Mouse (Mus musculus) right cerebral cortex, postnatal 14 days (tissue): Measurements from ENCODE around the gene Lmbrd1.
"Not testable (repeated sequence)": the region's sequence is repeated elsewhere in the genome, so short reads cannot be mapped to it uniquely, and the experiment has no call there.

ENCODE experiments used
- DNase-seq: peaks from one replicate; pipeline ENCODE4 v3.0.0; 2022

The Lmbrd1 gene

DNA sequence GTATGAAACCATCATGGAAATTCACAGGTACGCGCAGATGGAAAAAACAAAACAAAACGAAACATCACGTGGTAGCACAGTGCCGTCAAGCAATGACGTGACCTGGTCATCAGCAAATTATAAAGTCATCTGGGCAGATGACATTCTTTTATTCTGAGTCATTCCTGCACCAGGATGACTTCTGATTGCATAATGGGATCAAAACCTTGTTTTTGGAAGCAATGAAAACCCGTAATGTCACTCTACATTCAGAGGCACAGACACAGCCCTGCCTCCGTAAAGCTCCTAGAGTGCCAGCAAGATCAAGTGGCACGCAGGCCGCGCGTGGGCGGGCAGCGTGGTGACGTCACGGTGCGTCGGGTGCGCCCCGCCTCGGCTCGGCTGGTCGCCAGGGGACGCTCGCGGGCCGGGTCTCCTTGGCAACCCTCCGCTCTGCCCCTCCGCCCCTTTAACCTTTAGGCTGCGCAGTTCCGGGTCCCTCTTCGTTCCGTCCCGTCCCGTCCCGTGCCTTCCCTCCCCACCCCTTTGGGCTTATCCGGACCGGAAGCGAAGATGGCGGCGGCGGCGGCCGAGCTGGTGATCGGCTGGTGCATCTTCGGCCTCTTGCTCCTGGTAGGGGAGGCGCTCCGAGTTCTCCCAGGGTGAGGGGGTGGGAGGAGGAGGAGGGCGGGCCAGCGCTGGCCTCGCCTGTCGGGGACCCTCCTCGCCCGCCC, at the start of gene Lmbrd1:
Lmbrd1 (plus strand) TSS at position 426 of the 713 bp plus-strand sequence.
- DNase-seq: peak; percentile 97

DNA sequence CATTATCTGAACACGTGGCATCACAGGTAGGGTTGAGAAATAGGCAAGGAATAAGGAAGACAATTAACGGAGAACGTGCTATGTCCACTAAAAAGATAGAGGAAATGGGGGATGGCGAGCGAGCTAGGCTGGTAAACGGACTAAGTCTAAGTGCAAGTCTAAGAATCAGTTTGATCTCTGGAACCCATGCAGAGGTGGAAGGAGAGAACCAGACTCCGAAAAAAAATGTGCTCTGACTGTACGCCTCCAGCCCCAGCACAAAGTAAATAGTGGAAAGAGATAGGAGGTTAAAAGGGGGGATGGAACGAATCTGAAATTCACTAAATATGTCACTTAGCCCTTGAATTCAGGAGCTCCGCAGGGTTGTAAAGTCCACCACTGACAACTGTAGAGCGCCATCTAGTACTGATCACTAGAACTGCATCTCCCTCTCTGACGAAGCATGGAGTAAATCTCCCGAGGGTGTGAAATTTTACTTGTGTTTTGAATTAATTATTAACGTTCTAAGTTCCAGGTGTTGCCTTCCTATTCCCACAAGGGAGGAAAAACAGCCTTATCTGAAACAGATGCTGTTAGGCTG, 44.8 kb upstream of the Lmbrd1 start:
- no peak for DNase-seq

DNA sequence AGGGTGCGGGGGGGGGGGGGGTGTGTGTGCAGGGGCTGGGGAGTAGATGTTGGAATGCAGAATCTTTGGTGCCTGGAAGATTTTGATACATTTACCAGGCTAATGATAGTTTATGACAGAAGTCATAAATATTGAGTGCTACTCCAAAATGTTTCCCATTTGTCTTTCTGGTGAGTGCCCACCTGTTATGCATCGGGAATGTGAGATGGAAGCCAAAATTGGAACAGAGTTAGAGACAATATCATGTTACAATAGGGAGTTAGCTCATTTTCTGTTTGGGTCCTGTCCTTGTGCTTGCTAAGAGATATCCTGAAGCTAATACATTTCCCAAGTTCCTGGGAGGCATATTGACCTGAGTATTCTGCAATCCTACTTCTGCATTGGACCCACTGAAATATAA, 28.3 kb upstream of the Lmbrd1 start:
- DNase-seq: no peak

DNA sequence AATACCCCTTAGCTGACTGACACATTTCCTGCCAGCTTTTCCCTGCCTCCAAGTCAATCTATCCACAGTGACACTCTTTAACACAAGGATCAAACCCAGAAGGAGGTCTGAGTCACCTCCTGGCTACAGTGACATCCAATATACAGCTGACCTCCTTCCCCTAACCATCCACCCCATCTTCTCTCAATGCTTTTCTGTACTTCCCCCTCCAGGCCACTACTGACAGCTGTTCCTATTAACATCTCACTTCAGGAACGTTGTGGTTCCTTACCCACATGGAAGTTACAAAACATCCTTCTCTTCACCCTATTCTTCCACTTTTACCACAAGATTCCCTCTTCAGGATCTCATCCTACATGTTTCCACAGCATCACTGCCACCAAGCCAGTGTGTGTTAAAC, 18.5 kb upstream of the Lmbrd1 start:
- DNase-seq: no peak

DNA sequence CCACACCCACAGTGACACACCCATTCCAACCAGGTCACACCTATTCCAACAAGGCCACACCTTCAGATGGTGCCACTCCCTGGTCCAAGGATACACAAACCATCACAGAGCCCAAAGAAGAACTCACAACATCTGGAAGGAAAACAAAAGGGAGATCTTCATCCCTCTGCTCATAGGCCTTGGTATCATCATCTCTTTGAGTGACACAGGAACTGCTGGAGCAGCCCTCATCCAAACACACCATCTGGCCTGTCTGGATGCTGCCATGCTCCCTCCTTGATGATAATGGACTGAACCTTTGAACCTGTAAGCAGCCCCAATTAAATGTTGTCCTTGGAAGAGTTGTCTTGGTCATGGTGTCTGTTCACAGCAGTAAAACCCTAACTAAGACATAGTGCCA, 17.8 kb upstream of the Lmbrd1 start:
- not testable (repeated sequence) for DNase-seq

DNA sequence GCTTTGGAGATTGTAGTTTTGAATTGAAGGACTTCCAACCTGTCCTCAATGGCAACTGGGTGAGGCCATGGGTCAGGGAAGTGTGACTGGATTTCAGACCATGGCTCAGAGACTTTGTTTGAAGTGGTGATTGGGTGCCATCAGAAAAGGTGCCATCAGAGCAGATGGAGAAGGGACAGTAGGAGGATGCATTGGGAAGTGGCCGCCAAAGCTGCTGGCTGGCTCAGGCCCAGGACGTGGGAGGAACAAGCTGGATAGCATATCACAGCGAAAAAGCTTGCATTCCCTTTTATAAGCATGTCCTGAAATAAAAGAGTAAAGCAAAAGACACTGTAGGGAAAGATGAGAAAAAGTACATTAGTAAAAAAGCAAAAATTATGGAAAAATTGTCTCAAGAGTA, 16.9 kb upstream of the Lmbrd1 start:
- peak; percentile 88 for DNase-seq

DNA sequence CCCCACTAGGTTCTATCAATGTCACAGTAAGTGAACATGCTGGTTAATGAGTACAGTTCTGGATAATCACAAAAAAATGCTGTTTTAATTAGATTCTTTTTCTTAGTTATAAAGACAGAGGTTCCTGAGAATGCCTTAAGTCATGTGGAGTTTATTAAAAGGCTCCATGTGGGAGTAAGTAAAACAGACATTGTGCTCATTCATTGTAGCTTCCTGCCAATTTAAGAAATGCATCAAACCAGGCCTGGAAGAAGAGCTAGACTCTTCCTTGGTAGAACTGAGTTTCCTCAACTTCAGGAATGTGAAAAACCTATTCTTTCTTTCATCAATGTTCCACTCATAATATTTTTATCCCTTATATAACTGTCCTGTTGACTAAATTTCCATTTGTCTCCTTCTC, 14.3 kb upstream of the Lmbrd1 start:
- no peak for DNase-seq

DNA sequence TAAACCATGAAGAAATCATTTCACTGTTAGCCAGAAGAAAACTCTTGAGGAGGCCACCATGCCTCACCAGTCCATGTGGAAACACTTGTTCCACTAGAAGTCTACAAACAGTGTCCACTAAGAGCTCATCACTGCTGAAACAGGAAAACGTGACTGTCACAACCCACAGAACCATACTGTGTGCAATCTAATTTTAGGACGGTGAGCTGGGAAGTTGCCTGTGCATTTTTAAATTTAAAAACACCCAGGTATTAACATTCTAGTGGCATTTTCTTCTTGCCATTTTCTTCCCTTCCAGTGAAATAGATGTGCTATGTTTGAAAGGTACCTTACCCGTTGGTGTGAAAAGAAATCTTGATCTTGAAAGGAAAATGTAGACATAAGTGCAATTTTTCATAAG, 5.2 kb upstream of the Lmbrd1 start:
- no peak for DNase-seq

DNA sequence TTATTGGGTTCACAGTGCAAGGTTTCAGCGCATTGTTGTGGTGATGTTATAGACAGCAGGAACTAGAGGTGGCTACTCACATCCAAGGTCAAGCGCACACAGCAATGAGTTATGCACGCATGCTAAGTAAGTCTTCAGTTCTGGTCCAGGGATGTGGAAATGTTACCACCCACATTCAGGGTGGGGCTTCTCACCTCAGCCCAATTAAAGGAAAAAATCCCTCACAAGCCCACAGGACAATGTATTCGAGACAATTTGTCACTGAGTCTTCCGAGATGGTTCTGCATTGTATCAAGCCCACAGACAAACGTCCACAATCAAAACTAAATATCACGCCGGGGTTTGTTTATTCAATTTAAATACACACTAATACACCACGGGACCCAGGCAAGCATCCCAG, 724 bp upstream of the Lmbrd1 start:
- no peak for DNase-seq

DNA sequence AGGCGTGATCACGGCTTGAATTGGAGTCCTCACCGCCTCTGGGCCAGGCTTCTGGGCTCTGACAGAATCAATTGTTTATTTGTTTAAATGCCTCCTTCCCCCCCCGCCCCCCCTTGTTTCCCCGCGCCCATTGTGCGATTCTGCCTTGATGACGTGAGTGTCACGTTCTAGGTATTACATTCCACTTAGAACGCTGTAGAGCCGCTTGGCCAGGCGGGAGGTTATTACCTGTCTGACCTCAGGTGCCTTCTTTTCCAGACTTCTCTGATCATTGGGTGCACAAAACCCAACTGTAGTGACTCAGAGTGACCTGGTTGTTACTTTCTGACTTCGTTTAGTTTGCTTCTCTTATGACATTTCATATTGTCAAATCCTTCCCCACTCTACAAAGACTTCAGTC, 641 bp downstream of the Lmbrd1 start:
- no peak for DNase-seq

DNA sequence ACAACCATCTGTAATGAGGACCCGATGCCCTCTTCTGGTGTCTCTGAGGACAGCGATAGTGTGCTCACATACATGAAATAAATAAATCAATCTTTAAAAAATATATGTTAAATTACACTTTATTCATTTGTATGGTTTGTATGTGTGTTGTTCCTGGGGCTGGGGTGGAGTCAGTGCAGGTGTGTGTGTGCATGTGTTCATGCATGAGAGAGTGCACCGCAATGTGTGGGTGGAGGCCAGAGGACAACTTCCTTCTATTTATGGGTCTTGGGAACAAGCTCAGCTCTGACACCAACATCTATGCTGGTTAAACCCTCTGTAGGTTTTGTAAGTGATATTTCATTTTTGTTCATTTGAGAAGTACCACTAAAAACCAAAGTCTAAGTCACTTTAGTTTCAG, 2.6 kb downstream of the Lmbrd1 start:
- no peak for DNase-seq

DNA sequence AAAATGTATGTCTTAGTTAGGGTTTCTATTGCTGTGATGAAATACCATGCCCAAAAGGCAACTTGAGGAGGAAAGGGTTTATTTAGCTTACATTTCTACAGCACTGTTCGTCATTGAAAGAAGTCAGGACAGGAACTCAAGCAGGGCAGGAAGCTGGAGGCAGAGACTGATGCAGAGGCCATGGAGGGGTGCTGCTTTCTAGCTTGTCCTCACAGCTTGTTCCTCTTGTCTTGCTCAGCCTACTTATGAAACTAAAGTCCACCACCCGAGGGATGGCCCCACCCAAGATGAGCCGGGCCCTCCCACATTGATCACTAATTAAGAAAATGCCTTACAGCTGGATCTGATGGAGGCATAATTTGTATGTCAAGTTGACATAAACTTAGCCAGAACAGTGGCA, 3.5 kb downstream of the Lmbrd1 start:
- no peak for DNase-seq

DNA sequence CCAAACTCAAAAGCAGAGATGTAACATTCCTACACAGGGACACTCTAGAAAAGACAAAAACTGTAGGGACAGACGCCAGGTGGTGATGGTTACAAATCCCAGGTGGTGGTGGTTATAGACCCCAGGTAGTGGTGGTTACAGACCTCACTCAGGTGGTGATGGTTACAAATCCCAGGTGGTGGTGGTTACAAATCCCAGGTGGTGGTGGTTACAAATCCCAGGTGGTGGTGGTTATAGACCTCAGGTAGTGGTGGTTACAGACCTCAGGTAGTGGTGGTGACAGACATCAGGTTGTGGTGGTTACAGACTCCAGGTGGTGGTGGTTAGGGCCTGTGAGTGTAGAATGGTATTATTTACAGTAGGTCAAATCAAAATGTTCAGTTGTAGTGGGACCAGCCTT, 5.5 kb downstream of the Lmbrd1 start:
- DNase-seq: no peak

DNA sequence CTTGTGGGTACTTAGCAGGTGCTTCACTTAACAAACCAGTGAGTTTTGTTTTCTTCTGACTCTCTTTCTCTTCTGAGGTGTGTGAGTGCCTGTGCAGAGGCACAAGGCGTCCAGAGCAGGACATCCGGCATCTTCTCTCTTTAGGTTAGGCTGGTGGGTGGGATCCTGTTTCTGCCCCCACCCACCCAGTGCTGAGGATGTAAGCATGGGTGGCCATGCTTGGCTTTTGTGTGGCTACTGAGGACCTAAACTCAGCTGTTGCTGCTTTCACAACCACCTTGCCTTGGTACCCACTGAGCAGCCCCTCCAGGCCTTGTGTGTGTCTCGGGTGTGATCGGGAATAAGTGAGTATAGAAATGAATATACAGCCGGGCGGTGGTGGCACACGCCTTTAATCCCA, 7.2 kb downstream of the Lmbrd1 start:
- DNase-seq: no peak

DNA sequence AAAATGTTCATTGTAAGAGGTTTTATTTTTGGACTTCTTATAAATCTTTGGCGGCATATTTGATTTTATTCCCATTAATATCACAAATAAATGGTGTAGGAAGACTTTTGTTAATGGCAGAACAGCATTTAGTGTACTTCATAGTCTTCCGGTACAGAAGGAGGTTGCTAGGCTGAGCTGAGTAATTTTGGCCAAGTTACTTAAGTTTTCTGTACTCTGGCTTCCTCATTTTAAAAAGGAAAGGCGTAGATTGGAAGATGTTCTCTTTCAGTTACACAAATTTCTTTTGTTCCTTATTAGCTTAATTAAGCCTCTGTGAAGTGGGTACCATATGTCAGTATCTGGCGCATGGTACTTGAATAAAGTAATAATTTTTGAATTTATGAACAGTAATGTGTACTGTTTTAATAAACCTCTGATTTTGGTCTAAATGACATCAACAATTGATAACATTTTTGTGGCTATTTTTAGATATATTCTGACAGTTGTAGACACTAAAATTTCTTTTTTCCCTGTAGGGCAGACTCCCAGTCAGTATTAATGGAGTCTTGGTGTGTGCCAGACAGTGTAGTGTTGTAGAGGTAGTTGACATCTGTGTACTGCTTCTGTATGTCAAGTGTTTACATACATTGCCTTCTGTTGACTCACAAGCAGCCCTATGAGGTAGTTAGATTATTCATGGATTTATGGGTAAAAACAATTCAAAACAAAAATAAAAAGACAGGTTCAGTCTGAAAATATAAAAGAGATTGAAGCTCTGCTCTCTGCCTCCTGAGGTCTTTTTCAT, 8.0 kb downstream of the Lmbrd1 start:
- DNase-seq: no peak

DNA sequence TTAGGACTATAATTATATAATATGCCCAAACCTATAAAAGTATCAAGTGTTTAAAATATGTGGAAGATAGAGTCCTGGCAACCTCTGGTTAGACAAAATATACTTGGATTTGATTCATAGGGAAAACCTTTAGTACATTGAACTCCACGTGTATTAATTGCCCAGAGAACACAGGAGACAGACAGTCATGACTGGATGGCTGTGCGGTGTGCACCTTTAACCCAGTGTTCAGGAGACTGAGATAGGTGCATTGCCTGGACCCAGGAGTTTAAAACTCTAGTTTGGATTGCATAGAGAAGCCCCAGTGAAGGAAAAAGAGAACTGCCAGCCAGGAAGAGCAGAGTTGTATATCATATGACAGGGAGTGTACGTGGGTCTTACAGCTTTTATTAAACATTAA, 19.2 kb downstream of the Lmbrd1 start:
- DNase-seq: no peak

DNA sequence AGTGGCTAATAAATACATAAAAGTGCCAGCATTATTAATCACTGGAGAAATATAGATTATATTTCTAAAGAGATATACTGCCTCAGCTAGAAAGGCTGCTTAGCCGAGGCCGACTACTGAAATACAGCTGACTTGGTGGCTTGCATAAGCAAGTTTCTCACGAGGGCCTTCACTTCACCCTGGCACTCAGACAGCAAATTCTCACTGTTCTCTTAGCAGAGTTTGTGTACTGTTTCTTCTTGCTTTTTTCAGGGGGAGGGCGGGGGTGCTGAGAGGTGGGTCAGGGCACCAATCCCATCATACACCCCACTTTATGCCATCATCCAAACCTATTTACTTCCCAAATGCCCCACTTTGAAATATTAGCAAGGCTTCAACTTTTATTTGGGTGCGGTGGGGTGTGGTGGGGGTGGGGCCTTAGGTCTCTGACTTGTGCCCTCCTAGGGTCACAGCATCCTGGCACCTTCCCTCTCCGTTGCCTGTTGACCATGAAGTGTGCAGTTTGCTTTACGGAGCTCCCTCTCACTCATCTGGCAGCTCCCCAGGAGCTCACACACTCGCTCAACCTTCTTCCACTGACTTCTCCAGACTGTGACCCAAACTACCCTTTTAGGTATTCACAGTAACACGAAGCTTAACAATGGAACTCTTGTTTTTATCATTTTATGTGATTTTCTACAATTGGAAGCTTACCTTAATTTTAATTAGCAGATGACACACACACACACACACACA, 19.9 kb downstream of the Lmbrd1 start:
- no peak for DNase-seq

DNA sequence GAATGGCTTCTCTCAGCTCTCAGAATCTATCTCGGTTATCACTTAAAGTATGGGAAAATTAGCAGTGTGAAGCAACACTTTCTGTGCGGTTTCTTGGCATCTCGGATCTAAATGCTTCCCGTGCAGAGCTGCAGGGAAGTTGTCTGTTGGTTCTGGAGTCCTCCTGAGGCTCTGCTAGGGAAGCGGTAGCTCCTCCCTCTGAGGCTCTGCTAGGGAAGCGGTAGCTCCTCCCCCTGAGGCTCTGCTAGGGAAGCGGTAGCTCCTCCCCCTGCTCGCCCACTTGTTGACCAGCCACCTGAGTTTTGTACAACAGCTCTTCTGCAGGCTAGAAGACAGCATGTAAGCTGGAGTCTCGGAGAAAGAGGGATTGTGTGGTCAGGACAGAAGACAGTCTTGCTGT, 20.9 kb downstream of the Lmbrd1 start:
- DNase-seq: no peak

DNA sequence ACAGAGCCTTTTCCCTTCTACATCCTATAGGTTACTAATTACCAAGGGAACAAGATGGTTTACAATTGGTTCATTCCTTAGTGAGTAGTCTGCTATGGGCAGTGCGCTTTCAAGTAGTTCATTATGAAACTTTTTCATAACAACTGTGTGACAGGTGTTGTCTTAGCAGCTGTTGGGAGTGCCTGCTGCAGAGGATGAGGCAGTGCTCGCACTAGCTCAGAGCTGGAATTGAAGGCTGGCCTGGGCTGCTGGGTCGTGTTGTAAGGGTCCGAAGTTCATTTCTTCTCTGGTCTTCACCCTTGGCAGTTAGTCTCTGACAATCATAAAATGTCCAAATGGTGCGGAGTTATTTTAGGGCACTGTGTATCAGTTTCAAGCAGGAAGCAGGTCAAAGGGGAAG, 21.8 kb downstream of the Lmbrd1 start:
- DNase-seq: no peak

DNA sequence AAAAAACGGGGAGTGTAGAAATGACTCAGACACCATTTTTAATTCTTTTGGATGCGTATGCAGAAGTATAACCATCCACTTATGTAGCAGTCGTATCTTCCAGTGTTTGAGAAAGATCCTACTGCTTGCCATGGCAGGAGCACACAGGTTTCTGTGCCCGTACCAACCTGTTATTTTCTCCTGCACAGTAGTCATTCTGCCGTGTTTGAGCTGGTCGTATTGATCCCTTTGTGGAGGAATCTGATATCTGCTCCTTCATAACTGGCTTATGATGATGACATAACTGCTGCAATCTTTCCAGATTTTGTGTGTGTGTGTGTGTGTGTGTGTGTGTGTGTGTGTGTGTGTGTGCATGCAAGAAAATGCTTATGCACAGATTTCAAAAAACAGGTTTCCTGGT, 25.4 kb downstream of the Lmbrd1 start:
- no peak for DNase-seq

DNA sequence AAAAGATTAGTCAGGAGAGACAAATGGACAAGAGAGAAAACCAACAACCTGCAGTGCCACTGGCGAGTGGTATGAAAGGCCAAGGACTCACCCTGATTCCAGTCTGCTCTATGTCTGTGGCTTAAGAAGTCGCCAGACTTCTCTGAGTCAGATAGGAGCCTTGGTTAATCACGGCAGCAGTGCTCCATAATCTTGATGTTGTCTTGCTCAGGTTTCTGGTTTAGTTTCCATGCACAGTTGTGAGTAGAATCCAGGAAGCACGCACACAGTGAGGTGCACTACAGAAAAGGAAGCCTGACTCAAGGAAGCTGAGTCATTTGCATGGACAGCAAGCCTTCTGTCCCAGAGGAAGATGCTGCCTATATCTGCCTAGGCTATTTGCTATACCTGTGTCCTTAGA, 37.9 kb downstream of the Lmbrd1 start:
- DNase-seq: no peak

DNA sequence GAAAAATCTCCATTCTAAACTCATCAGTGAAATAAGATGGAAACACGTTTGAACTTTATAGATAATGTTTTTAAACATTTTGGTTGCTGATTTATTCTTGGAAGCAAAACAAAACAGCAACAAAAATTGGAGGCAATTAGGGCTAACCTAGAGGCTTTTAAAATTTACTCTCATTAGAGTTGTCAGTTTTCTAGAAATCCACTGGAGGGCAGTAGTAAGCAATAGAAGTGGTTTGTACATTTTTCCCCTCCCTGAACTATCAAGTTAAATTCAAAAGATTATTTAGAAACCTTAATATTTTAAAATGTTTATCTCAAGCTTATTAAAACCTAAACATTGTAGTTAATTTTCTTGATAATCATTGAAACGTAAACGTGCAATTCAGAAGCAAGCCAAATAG, 41.2 kb downstream of the Lmbrd1 start:
- no peak for DNase-seq

DNA sequence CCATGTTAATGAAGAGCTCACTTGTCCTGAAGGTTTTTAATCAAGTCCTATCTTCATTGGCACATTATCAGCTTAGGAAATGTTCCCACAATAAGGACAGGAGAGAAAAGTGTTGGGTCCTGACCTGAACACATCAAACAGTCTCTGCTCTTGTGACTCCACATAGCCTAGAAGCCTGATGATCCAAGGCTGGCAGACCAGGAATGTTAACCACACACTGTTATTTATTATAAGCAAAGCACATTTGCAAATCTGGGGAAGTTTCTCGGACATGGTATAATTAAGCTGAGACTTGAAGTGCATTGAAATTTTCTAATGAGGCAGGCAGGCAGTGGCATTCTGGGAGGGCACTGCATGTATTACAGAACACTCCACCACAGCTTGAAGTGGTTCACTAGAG, 41.8 kb downstream of the Lmbrd1 start:
- DNase-seq: no peak

DNA sequence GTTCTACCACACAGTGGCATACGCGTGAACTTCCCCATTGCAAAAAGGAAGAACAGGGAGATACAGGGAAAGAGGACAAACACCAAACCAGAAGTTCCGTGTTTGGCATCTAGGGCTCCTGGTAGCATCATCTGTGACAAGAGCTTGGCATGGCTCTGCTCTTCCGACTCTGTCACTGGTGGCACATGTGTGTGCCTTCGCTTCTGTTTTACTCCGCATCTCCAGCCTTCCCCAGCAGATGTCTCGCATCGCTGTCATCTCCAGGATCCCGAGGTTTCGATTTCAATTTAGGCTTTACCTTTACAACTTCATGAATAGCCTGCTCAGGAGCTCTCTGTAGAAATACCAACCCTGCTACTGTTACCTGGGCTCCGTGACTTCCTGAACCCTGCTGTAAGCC, 51.4 kb downstream of the Lmbrd1 start:
- DNase-seq: no peak
